Mouse (Mus musculus) liver, postnatal 0 days (tissue): ENCODE results near the gene Shtn1. TPM values are rescaled to one million over a fixed set of nuclear protein-coding genes. Genes with fewer than 3 reads are reported as not detected.

ENCODE experiments used
- ATAC-seq: fragments of 200-750 bp; cut with Nextera tagmentation; 2 replicates; pipeline ENCODE4 v1.8.0; 2017; ENCODE audit warnings: mild to moderate bottlenecking, moderate library complexity
- DNase-seq: peaks from one replicate; pipeline ENCODE4 v3.0.0-alpha.2; 2016
- H3K27ac ChIP-seq: fragments of 300-500 bp; sonication (generic); 2 replicates; pipeline ENCODE4 v1.5.1; 2014; ENCODE audit warnings: antibody characterized with exemption, moderate library complexity, mild to moderate bottlenecking, low read depth
- H3K27me3 ChIP-seq: fragments of 300-500 bp; sonication (generic); 2 replicates; pipeline ENCODE4 v1.6.1; 2014; ENCODE audit warnings: low read length, control low read depth, mixed read lengths; ENCODE audit not compliant: insufficient read depth
- H3K36me3 ChIP-seq: fragments of 300-500 bp; sonication (generic); replicated peaks from 2 replicates; pipeline ENCODE4 v1.6.1; 2014; ENCODE audit warnings: mild to moderate bottlenecking, control low read depth, low read length, moderate library complexity, mixed read lengths; ENCODE audit not compliant: insufficient read depth
- H3K4me1 ChIP-seq: fragments of 300-500 bp; sonication (generic); 2 replicates; pipeline ENCODE4 v1.6.1; 2014; ENCODE audit warnings: antibody characterized with exemption, mild to moderate bottlenecking, control low read depth; ENCODE audit not compliant: insufficient read depth
- H3K4me2 ChIP-seq: fragments of 300-500 bp; sonication (generic); 2 replicates; pipeline ENCODE4 v1.6.1; 2014; ENCODE audit warnings: low read depth, mild to moderate bottlenecking, low read length, moderate library complexity, mixed read lengths
- H3K4me3 ChIP-seq: fragments of 300-500 bp; sonication (generic); 2 replicates; pipeline ENCODE4 v1.5.1; 2014; ENCODE audit warnings: low read depth, low read length
- H3K9ac ChIP-seq: fragments of 300-500 bp; sonication (generic); replicated peaks from 2 replicates; pipeline ENCODE4 v1.6.1; 2014; ENCODE audit warnings: mild to moderate bottlenecking, moderate library complexity
- H3K9me3 ChIP-seq: fragments of 300-500 bp; sonication (generic); 2 replicates; pipeline ENCODE4 v1.6.1; 2016; ENCODE audit warnings: mild to moderate bottlenecking, control low read depth, low read length, mixed read lengths
- CTCF ChIP-seq: sonication (generic); IDR thresholded peaks from 2 replicates; pipeline ENCODE4 v1.5.1; 2016; ENCODE audit warnings: antibody characterized with exemption, low read depth
- EP300 ChIP-seq: IDR thresholded peaks from 2 replicates; pipeline ENCODE4 v1.6.1; 2016; ENCODE audit warnings: antibody characterized with exemption, low read depth, mild to moderate bottlenecking
- WGBS: fragments of 180-500 bp; shearing (Covaris S2); extraction: QIAGEN DNeasy Blood & Tissue Kit; methylation state at CpG from one replicate; pipeline ENCODE4 v1.1.7; 2014; ENCODE audit not compliant: insufficient replicate concordance; 5-methylcytosine and 5-hydroxymethylcytosine counted together
- polyA plus RNA-seq: library from polyadenylated mRNA; unstranded; fragments of >200 nt; fragmentation: Nextera tagmentation; extraction: Ambion mirVana; gene quantifications from 2 replicates; pipeline ENCODE4 v1.2.1, GENCODE M21; 2015

The Shtn1 gene
- polyA plus RNA-seq, 1 experiment from 2014 or later, result 2.9 TPM

- ATAC-seq (peak; percentile 97), DNase-seq (peak; percentile 87)
- Histone ChIP-seq H3K9ac (peak within 1 kb of the TSS; percentile 76), H3K9me3 (no peaks in the 10 kb centered on the region), H3K4me2 (peak within 1 kb of the TSS; percentile 88), H3K27me3 (no peaks in the 10 kb centered on the region), H3K4me3 (peak within 1 kb of the TSS; percentile 54), H3K27ac (no peak within 1 kb of the TSS), H3K36me3 (no peaks in the 10 kb centered on the region), H3K4me1 (peaks cover 9% of the 10 kb centered on the region)
- WGBS, result 1% methylated on average over 58 of the region's 65 CpGs
- no peak for TF ChIP-seq CTCF
- TF ChIP-seq EP300, result no peak
Measured at GRCm38 (mm10) chr19:58942841-58943828, 132.8 kb downstream of the Shtn1 start, which contains the start of the genes Eno4 and Hspa12a. Gene Eno4 (plus strand): TSS chr19:58943425. Gene Hspa12a (minus strand): TSS chr19:58943654.

- 26% methylated on average over 4 of the region's 4 CpGs for WGBS
- H3K27ac ChIP-seq, result no peak overlapping the region
- no peak for DNase-seq
- no peaks in the 10 kb centered on the region for H3K9me3 ChIP-seq
- TF ChIP-seq EP300, result no peak
- TF ChIP-seq CTCF, result no peak
- H3K36me3 ChIP-seq, result no peaks in the 10 kb centered on the region
- H3K4me2 ChIP-seq, result no peak overlapping the region
- H3K4me1 ChIP-seq, result no peaks in the 10 kb centered on the region
- no peak for ATAC-seq
- no peak overlapping the region for H3K9ac ChIP-seq
- H3K27me3 ChIP-seq, result peaks cover 9% of the 10 kb centered on the region; the same call in 1 of the 2 replicates
- no peak overlapping the region for H3K4me3 ChIP-seq
Measured at GRCm38 (mm10) chr19:58933062-58933461, 142.8 kb downstream of the Shtn1 start.

- whole genome bisulfite sequencing, result 45% methylated on average over 16 of the region's 16 CpGs
- no peak overlapping the region for H3K4me3 ChIP-seq
- no peaks in the 10 kb centered on the region for H3K9me3 ChIP-seq
- no peak overlapping the region for H3K4me2 ChIP-seq
- H3K27me3 ChIP-seq, result peaks cover 9% of the 10 kb centered on the region; the same call in 1 of the 2 replicates
- no peak overlapping the region for H3K27ac ChIP-seq
- DNase-seq, result no peak
- no peak overlapping the region for H3K9ac ChIP-seq
- TF ChIP-seq EP300, result no peak
- no peak for TF ChIP-seq CTCF
- H3K4me1 ChIP-seq, result no peaks in the 10 kb centered on the region
- H3K36me3 ChIP-seq, result no peaks in the 10 kb centered on the region
- no peak for ATAC-seq
Measured at GRCm38 (mm10) chr19:58931081-58931800, 144.7 kb downstream of the Shtn1 start.

Other genes starting within 250 kb of the Shtn1 start
- gene Eno4, start 132.7 kb downstream of the Shtn1 start, polyA plus RNA-seq, result not detected in 2 replicates
- 0.21 and 0.28 TPM in 2 replicates for gene Hspa12a, start 132.4 kb downstream of the Shtn1 start, polyA plus RNA-seq
- not detected in 2 replicates for gene Vax1, start 94.0 kb upstream of the Shtn1 start, polyA plus RNA-seq
- gene Kcnk18, start 143.1 kb upstream of the Shtn1 start, polyA plus RNA-seq, result not detected in 2 replicates
- gene Slc18a2, start 184.8 kb upstream of the Shtn1 start, polyA plus RNA-seq, result 1.5 and 1.9 TPM in 2 replicates
- 12.3 and 24.8 TPM in 2 replicates for gene Rps12-ps3, start 246.2 kb upstream of the Shtn1 start, polyA plus RNA-seq